In genomic region chr13:18949626-18950200, GRCm38 (mm10) we compare ENCODE assay signal across 8 mouse cellular contexts. TPM values are rescaled to one million over a fixed set of nuclear protein-coding genes. Genes with fewer than 3 reads are reported as not detected.
A peak's percentile ranks its signal among the peaks of the same experiment; 100 is the strongest.
DNase-seq lines count a peak whose midpoint lies in the region; ATAC-seq and TF ChIP-seq lines count a peak whose summit lies in the region.

No protein-coding gene starts in this region.

- peaks cover 32% of the 10 kb centered on the region for H3K27me3 ChIP-seq in heart, embryonic 13.5 days (replicated peaks)
- no peaks in the 10 kb centered on the region for H3K27me3 ChIP-seq in hindbrain, embryonic 16.5 days (replicated peaks; ENCODE audit: control insufficient read depth, insufficient read depth, low read length)
- H3K27me3 ChIP-seq in midbrain, embryonic 14.5 days (ENCODE audit: control insufficient read depth, insufficient read depth, low read length): no peaks in the 10 kb centered on the region
- no peaks in the 10 kb centered on the region; the same call in 1 of the 2 replicates for H3K27me3 ChIP-seq in thymus, adult 2 months (ENCODE audit: control insufficient read depth, insufficient read depth, low read length)

- no peak overlapping the region for H3K9ac ChIP-seq in heart, embryonic 13.5 days
- peak overlapping the region; percentile 80 for H3K9ac ChIP-seq in hindbrain, embryonic 16.5 days (ENCODE audit: low read depth, low read length)
- H3K9ac ChIP-seq in midbrain, embryonic 14.5 days (replicated peaks; ENCODE audit: low read length): peak overlapping the region; percentile 90

- no peaks in the 10 kb centered on the region for H3K9me3 ChIP-seq in heart, embryonic 13.5 days
- no peaks in the 10 kb centered on the region for H3K9me3 ChIP-seq in hindbrain, embryonic 16.5 days (ENCODE audit: control insufficient read depth, low read length)
- H3K9me3 ChIP-seq in midbrain, embryonic 14.5 days (ENCODE audit: control insufficient read depth, low read length): no peaks in the 10 kb centered on the region

- peaks cover 8% of the 10 kb centered on the region for H3K4me1 ChIP-seq in heart, embryonic 13.5 days
- peaks cover 9% of the 10 kb centered on the region for H3K4me1 ChIP-seq in hindbrain, embryonic 16.5 days (ENCODE audit: control insufficient read depth, insufficient read depth, low read depth, low read length)
- 0 out of 2 replicates have a peak, but pooled peaks cover 13% of the 10 kb centered on the region for H3K4me1 ChIP-seq in midbrain, embryonic 14.5 days (ENCODE audit: control insufficient read depth, insufficient read depth, low read length)
- peaks cover 7% of the 10 kb centered on the region; the same call in 1 of the 2 replicates for H3K4me1 ChIP-seq in thymus, adult 2 months (replicated peaks; ENCODE audit: control insufficient read depth, insufficient read depth, low read length)

- no peak for TF ChIP-seq CTCF in thymus, adult 2 months (IDR thresholded peaks at IDR 0.05; ENCODE audit: borderline replicate concordance, control insufficient read depth, extremely low read depth, insufficient read depth, low read length, poor library complexity)

- peak overlapping the region; percentile 99; the same call in 1 of the 2 replicates for H3K4me2 ChIP-seq in heart, embryonic 13.5 days
- H3K4me2 ChIP-seq in hindbrain, embryonic 16.5 days (ENCODE audit: low read length): peak overlapping the region; percentile 72
- peak overlapping the region; percentile 73 for H3K4me2 ChIP-seq in midbrain, embryonic 14.5 days (ENCODE audit: low read length)

- no peak overlapping the region; the same call in 1 of the 2 replicates for H3K4me3 ChIP-seq in heart, embryonic 13.5 days
- H3K4me3 ChIP-seq in hindbrain, embryonic 16.5 days (ENCODE audit: low read length): peak overlapping the region; percentile 61
- peak overlapping the region; percentile 91 for H3K4me3 ChIP-seq in midbrain, embryonic 14.5 days (replicated peaks; ENCODE audit: low read depth, low read length)
- no peak overlapping the region for H3K4me3 ChIP-seq in thymus, adult 2 months (ENCODE audit: control insufficient read depth, insufficient read depth, low read length)

- no peak for ATAC-seq in heart, embryonic 13.5 days (ENCODE audit: extremely low read depth, insufficient number of reproducible peaks, low FRiP score, low TSS enrichment)
- ATAC-seq in hindbrain, embryonic 16.5 days: no peak
- ATAC-seq in midbrain, embryonic 14.5 days (ENCODE audit: low FRiP score, low TSS enrichment): no peak

- 35% methylated on average over 11 of the region's 11 CpGs for WGBS in heart, embryonic 13.5 days
- 58% methylated on average over 11 of the region's 11 CpGs for WGBS in hindbrain, embryonic 16.5 days
- 57% methylated on average over 11 of the region's 11 CpGs for WGBS in midbrain, embryonic 14.5 days
- 63% methylated on average over 11 of the region's 11 CpGs for WGBS in thymus, adult 2 months

- no peaks in the 10 kb centered on the region for H3K36me3 ChIP-seq in heart, embryonic 13.5 days
- no peaks in the 10 kb centered on the region for H3K36me3 ChIP-seq in hindbrain, embryonic 16.5 days (ENCODE audit: control insufficient read depth, insufficient read depth, low read length)
- H3K36me3 ChIP-seq in midbrain, embryonic 14.5 days (ENCODE audit: control insufficient read depth, insufficient read depth, low read length): no peaks in the 10 kb centered on the region
- no peaks in the 10 kb centered on the region for H3K36me3 ChIP-seq in thymus, adult 2 months (ENCODE audit: control insufficient read depth, insufficient read depth, low read length)

- no peak for TF ChIP-seq POLR2A in thymus, adult 2 months (IDR thresholded peaks at IDR 0.05; ENCODE audit: control insufficient read depth, extremely low read depth, insufficient read depth, low read length, poor library complexity)

- H3K27ac ChIP-seq in heart, embryonic 13.5 days (replicated peaks): no peak overlapping the region
- peak overlapping the region; percentile 17; the same call in 1 of the 2 replicates for H3K27ac ChIP-seq in hindbrain, embryonic 16.5 days (ENCODE audit: low read depth, low read length)
- H3K27ac ChIP-seq in midbrain, embryonic 14.5 days (replicated peaks; ENCODE audit: low read depth, low read length): no peak overlapping the region
- no peak overlapping the region for H3K27ac ChIP-seq in thymus, adult 2 months (ENCODE audit: control insufficient read depth, insufficient read depth, low read length)

- DNase-seq in heart, adult 8-10 months (ENCODE audit: low spot score): no peak
- DNase-seq in cerebellum, adult 8-10 months: peak; percentile 57
- DNase-seq in midbrain, embryonic 14.5 days: peak; percentile 19
- DNase-seq in MN1 (ENCODE audit: low spot score): no peak
- no peak for DNase-seq in thymus, adult 2 months
- no peak for DNase-seq in embryo, embryonic 9.5 days (ENCODE audit: extremely low spot score)

RNA-seq across cellular contexts. Expression of gene Amph, which starts 1.7 kb away (rescaled TPM):
- polyA plus RNA-seq in heart, embryonic 13.5 days (2015; fragmentation: Nextera tagmentation; extraction: Ambion mirVana): 0.52 and 0.87 TPM in 2 replicates
- total RNA-seq in heart, adult 8-10 months (2022): 1 to 10 TPM; 1.1 to 1.9 (median 1.5) TPM
- 79.9 and 82.8 TPM in 2 replicates for polyA plus RNA-seq in hindbrain, embryonic 16.5 days (2015; fragmentation: Nextera tagmentation; extraction: Ambion mirVana)
- polyA plus RNA-seq in midbrain, embryonic 14.5 days (2014; fragmentation: Nextera tagmentation; extraction: Ambion mirVana): 50.0 and 50.6 TPM in 2 replicates
- polyA plus RNA-seq in thymus, adult 2 months (2012; rRNA removed): 0.55 and 0.93 TPM in 2 replicates

Comparison
In these comparisons a context has a peak if more than half of its experiments do, and no peak if none do; other contexts are left out.
1. H3K4me3 ChIP-seq: peak in hindbrain, embryonic 16.5 days (single experiment) and midbrain, embryonic 14.5 days (single experiment); none in heart, embryonic 13.5 days (single experiment) and thymus, adult 2 months (single experiment).
2. DNase-seq: peak in cerebellum, adult 8-10 months (single experiment) and midbrain, embryonic 14.5 days (single experiment); none in heart, adult 8-10 months (single experiment), MN1 (single experiment), thymus, adult 2 months (single experiment) and embryo, embryonic 9.5 days (single experiment).
3. RNA of gene Amph, which starts 1.7 kb away (polyA plus RNA-seq): 79.9 to 82.8 TPM in hindbrain, embryonic 16.5 days and 50.0 to 50.6 TPM in midbrain, embryonic 14.5 days; 0.55 to 0.93 TPM in thymus, adult 2 months and 0.52 to 0.87 TPM in heart, embryonic 13.5 days; every median in the first group is over 10 times any median in the second.
4. Peak in every context shown above with its lines, with median percentiles within 50 percentile points of each other: H3K4me2 ChIP-seq.